Mouse (Mus musculus) embryo, embryonic 10 days (tissue): ENCODE data around the gene Kirrel.

Source experiments
- DNase-seq: peaks from one replicate; pipeline ENCODE4 v3.0.0-alpha.2; 2015; ENCODE audit warnings: low spot score

Kirrel gene

GRCm38 (mm10) chr3:87079751-87080150 lies 94.8 kb downstream of the Kirrel start:
- DNase-seq: no peak

DNA sequence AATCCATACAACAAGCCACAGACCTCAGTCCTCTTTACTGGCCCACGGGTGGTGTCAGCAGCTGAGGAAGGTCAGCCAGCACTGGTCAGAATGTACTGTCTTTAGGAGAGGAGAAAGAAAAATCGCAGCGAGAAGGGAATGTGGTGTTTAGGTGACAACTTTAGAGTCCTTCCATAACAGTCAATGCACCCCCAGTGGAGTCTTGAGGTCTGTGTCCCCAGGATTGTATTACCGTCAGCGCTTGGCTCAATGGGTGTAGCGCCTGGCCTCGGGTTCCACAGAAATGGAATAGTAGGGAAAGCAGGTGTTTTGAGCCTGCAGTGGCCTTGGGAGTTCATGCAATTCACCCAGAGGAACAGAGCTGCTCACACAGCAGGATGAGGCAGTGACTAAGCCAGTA lies 95.2 kb downstream of the Kirrel start:
- DNase-seq: no peak

GRCm38 (mm10) chr3:87077681-87078080 lies 96.9 kb downstream of the Kirrel start:
- DNase-seq: no peak

- DNase-seq: no peak
Observed at GRCm38 (mm10) chr3:87076899-87077298, 97.6 kb downstream of the Kirrel start.

DNA sequence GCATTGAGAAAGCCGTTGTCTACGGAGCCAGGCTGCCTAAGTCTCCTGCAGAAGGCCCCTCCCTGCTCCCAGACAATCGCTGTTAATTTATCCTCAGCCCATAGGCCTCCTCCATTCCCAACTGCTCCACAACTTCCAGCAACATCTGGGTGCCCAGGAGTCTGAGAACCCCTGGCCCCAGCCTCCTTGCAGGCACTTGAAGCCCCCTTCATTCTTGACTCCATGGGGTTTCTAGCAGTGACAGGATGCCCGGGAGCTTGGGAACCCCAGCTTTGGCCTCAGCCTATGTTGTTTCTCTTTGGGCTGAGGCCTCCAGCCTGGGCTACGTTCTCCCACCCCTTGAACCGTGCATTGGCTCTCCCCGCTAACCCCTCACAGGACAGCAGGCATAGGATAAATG lies 98.4 kb downstream of the Kirrel start:
- DNase-seq: no peak

DNA sequence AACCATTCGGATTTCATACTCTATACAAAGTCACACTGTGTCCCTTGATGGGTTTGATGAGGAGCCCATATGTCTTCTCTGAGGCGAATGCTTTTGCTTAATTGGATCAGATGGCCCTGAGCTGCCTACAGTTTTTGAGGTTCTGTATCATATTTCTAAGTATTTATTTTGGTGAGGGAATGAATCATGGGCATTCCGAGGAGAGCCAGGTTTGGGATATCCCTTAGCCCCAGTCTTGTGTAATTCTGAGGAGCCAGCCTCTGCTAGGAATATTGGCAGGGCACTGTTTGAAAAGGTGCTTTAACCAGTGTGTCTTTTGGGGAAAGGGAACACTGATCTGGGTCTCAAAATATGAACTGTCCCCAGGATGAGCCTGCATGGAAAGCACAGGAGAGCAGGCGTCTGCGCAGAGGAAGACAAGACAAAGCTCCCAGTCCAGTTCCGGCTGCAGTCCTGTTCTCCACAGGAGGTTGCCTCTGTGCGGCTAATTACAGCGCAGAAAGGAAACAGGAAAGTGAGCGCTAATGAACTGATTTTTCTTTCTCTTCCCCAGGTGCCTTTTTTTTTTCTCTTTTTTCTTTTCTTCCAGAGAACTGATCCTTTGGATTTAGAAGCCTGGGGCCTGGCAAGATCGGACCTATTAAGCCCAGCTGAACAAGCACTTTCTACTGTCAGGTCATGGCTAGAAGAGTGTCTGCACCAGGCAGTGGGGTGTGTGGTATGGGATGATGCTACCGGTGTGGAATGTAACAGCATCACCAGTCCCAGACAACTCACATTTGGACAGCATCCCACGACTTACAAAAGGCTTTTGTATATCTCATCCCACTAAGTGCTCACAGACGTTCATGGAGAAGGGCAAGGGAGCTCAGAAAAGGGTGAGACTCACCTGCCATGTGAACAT lies 101.7 kb downstream of the Kirrel start:
- DNase-seq: peak; percentile 45

GRCm38 (mm10) chr3:87072191-87072590 lies 102.4 kb downstream of the Kirrel start:
- no peak for DNase-seq

- no peak for DNase-seq
Observed at GRCm38 (mm10) chr3:87067396-87067975, 107.1 kb downstream of the Kirrel start.

DNA sequence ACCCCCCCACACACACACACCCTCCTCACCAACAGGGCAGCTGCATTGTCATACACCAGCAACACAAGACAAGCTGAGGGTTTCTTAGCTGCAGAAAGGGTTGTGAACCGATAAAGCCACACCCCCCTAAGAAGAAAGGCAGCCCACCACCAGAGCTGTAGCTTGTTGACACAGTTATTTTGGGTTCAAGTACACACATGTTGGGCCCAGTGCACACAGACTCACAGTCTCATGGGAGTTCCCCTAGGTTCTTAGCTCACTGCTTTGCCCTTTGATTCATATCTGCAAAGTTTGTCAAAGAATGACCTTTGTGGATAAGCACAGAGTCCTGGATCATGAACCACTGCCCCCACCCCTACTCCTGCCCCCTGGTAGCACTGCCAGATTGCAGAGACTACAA lies 120.6 kb downstream of the Kirrel start:
- DNase-seq: no peak

DNA sequence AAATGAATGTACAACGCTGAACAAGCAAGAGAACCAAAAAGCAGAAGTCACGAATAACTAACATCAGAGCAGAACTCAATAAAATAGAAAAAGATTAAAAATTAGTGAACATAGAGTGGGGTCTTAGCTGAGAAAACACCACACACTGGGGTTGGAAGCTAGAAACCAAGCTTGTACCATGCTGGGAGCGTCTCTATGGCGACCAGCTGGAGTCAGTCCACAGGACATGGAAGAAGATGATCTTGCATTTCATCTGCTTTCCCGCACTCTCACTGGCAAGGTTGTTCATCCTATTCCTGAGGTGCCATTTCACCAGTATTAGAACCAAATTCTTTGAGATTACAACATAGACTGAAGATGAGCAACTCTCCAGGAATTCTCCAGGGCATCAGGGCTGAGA lies 126.7 kb downstream of the Kirrel start:
- DNase-seq: no peak

DNA sequence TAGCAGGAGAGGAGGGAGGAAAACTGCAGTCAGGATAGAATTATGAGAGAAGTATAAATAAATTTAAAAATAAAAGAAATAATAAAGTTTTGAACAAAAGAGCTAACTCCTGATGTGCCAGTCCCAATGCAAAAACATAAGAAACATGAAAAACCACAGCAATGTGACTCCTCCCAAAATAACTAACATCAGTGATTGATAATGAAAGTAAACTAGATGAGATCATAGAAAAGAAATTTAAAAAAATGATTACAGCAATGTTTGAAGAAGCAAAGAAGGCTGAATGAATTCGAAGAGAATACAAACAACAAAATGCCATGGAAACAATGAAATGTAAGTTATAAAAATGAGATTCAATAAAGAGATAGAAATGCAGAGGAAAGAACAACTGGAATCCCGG lies 132.8 kb downstream of the Kirrel start:
- DNase-seq: no peak

DNA sequence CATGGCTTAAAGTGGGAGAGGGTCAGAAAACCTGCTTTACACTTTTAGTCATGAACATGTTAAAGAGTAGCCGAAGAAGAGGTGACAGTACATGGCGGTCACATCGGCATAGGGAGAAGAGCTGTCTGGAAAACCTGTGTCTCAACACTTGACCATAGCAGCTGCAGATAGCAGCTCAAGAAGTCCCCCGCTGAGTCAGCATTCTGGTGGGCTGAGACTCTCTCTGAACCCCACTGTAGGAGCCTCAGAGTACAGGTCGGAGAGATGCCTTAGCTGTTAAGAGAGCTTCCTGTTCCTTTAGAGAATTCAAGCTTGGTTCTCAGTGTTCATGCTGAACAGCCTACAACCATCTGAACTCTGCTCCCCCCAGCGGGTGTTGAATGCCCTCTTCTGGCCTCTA lies 136.0 kb downstream of the Kirrel start:
- no peak for DNase-seq

DNA sequence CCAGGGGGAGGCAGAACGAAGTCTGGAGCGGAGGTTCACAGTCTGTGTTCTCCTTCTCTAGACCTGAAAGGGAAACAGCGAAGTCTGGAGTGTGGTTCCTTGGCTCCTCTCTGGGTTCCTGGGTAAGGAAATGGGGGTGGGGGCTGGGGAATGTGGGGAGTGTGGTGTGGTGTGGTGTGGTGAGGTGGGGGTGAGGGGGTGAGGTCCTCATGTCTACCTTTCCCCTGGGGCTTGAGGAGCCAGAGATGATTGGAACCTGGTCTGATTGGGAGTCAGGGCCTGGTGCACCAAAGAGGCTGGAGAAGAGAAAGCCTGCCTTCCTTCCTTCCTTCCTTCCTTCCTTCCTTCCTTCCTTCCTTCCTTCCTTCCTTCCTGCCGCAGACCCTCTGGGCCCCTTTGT lies 140.5 kb downstream of the Kirrel start:
- DNase-seq: no peak

DNA sequence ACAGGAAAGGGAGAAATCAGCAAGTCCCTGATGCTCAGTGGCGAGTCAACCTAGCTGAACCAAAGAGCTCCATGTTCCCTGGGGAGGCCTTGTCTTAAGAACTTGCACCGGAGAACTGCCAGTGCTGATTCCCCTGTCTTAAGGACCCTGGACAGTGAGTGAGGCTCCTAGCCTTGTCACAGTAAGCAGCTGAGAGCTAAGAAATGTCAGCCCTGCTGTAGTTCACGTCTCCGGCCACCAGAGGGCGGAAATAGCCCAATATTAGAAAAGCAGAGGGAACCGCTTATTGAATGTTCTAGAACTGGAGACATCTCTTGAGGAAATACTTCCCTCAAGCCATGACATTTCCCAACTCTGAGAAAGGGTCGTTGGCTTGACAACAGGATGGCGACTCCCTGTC lies 141.2 kb downstream of the Kirrel start:
- DNase-seq: peak; percentile 82

- peak; percentile 91 for DNase-seq
Observed at GRCm38 (mm10) chr3:87030855-87031254, 143.7 kb downstream of the Kirrel start.
